Mouse (Mus musculus) layer of hippocampus, adult 18-20 months (tissue): ENCODE results near the gene Dnttip2. TPM values are rescaled to one million over a fixed set of nuclear protein-coding genes. Genes with fewer than 3 reads are reported as not detected.
"Not testable (repeated sequence)": the region's sequence is repeated elsewhere in the genome, so short reads cannot be mapped to it uniquely, and the experiment has no call there.

Source experiments
- DNase-seq, 2 experiments: peaks; one replicate each; pipeline ENCODE4 v3.0.0; 2022; ENCODE audit warnings: low spot score in 2 of 2
- long read RNA-seq: library from polyadenylated mRNA; stranded (forward); transcript quantifications from one replicate; pipeline ENCODE4 v2.0.0, GENCODE M21; 2021
- total RNA-seq, 2 experiments: library from RNA; stranded (reverse); gene quantifications; 2 replicates each; pipeline ENCODE4 v1.2.3; 2021

Gene Dnttip2
- total RNA-seq: 10 to 100 TPM; 28.1 to 30.0 TPM
- long read RNA-seq, transcript Dnttip2-201 (7 exons, 2,429 nt): major isoform, 50 of 50 reads
- long read RNA-seq, partial matches to known transcripts: 0 of 50 reads
- long read RNA-seq, other reads (novel, unspliced or antisense): 0 of 50 reads

GRCm38 (mm10) chr3:122274241-122275024 is at the start of gene Dnttip2:
TSS of gene Dnttip2 (plus strand) at chr3:122274388.
- peak; percentile 90 to 93 for DNase-seq

- DNase-seq: not testable (repeated sequence)
These were observed 47.2 kb upstream of the Dnttip2 start for GRCm38 (mm10) chr3:122226972-122227371.

GRCm38 (mm10) chr3:122235772-122236171 is 38.4 kb upstream of the Dnttip2 start:
- DNase-seq: no peak

- no peak for DNase-seq
These were observed 31.3 kb upstream of the Dnttip2 start for GRCm38 (mm10) chr3:122242876-122243275.

- DNase-seq: no peak
These were observed 30.6 kb upstream of the Dnttip2 start for GRCm38 (mm10) chr3:122243416-122244167.

- no peak for DNase-seq
These were observed 29.4 kb upstream of the Dnttip2 start for GRCm38 (mm10) chr3:122244759-122245158.

GRCm38 (mm10) chr3:122245215-122245877 is 28.8 kb upstream of the Dnttip2 start, which contains the start of gene Gclm:
TSS of gene Gclm (plus strand) at chr3:122245557.
- DNase-seq: peak; percentile 85 to 96

- peak; percentile 24 to 32 for DNase-seq
These were observed 28.3 kb upstream of the Dnttip2 start for GRCm38 (mm10) chr3:122245878-122246332.

GRCm38 (mm10) chr3:122246406-122246805 is 27.8 kb upstream of the Dnttip2 start:
- DNase-seq: no peak

- no peak for DNase-seq
These were observed 27.0 kb upstream of the Dnttip2 start for GRCm38 (mm10) chr3:122246986-122247767.

GRCm38 (mm10) chr3:122247768-122248100 is 26.5 kb upstream of the Dnttip2 start:
- no peak for DNase-seq

- no peak for DNase-seq
These were observed 21.5 kb upstream of the Dnttip2 start for GRCm38 (mm10) chr3:122252466-122253253.

GRCm38 (mm10) chr3:122254050-122254449 is 20.1 kb upstream of the Dnttip2 start:
- DNase-seq: not testable (repeated sequence)

- no peak for DNase-seq
These were observed 4.2 kb upstream of the Dnttip2 start for GRCm38 (mm10) chr3:122269986-122270385.

GRCm38 (mm10) chr3:122272565-122272964 is 1.6 kb upstream of the Dnttip2 start:
- DNase-seq: not testable (repeated sequence)

- no peak for DNase-seq
These were observed 564 bp upstream of the Dnttip2 start for GRCm38 (mm10) chr3:122273407-122274240.

GRCm38 (mm10) chr3:122275111-122275510 is 923 bp downstream of the Dnttip2 start:
- DNase-seq: no peak

GRCm38 (mm10) chr3:122287195-122287594 is 13.0 kb downstream of the Dnttip2 start:
- no peak for DNase-seq
